Mouse (Mus musculus): ENCODE data around the gene Sult5a1.
"Not testable (repeated sequence)": the region's sequence is repeated elsewhere in the genome, so short reads cannot be mapped to it uniquely, and the experiment has no call there.

The Sult5a1 gene

DNA sequence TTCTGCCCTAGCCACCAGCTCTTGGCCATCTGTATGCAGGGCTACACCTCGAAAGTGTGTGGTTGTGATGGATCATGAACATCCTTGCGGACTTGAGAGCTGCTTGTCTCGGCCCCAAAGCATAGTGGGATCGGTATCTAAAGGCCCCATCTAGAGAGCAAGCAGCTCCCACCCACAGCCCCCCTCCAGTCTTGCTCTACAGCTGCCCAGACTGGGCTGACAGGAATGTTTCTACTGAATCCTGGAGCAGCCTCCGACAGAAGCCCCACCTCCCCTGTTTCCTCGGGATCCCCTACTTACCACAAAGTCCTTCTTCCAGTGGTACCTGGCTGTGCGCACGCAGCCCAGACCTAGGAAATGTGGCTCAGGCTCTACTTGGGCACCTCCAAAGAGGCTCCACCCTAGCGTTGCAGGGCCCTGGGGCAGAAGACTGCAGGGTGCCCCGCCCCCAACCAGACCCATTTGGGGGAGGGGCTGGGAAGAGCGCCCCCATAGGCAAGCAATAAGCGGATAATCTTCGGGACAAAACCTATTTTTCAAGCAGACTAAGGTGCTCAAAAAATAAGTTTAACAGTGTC, at the start of gene Sult5a1:
Sult5a1 (minus strand) TSS at position 428 of the 578 bp plus-strand sequence.
- DNase-seq (ENCODE audit: extremely low read depth, insufficient read length, low spot score): no peak

DNA sequence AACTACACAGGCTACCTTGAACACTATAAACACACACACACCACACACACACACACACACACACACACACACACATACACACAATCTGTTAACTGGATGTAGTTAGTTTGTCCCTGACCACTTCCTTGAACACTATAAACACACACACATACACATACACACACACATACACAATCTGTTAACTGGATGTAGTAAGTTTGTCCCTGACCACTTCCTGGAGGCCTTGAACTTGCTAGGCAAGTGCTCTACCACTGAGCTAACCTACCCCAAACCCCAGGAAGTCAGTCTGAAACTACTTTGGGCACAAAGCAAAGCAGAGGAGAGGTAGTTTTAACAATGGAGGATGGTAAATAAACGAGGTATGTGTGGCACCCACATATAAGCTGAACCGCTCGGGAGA, 45.5 kb upstream of the Sult5a1 start:
- DNase-seq (ENCODE audit: extremely low read depth, insufficient read length, low spot score): no peak

GRCm38 (mm10) chr8:123202288-123202687, 44.2 kb upstream of the Sult5a1 start:
- DNase-seq (ENCODE audit: extremely low read depth, insufficient read length, low spot score): no peak

DNA sequence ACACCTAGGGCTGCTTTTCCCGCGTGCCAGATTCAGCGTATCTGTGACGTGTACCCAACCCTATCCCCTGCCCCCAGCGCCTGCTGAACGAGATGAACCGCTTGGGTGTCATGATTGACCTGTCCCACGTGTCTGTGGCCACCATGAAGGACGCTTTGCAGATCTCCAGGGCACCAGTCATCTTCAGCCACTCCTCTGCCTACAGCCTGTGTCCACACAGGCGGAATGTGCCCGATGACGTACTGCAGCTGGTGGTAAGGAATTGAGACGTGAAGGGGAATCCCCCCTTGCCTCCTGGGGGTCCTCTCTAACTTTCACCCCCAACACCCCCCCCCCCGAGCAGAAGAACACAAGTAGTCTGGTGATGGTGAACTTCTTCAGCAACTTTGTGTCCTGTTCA, 41.7 kb upstream of the Sult5a1 start:
- no peak for DNase-seq (ENCODE audit: extremely low read depth, insufficient read length, low spot score)

DNA sequence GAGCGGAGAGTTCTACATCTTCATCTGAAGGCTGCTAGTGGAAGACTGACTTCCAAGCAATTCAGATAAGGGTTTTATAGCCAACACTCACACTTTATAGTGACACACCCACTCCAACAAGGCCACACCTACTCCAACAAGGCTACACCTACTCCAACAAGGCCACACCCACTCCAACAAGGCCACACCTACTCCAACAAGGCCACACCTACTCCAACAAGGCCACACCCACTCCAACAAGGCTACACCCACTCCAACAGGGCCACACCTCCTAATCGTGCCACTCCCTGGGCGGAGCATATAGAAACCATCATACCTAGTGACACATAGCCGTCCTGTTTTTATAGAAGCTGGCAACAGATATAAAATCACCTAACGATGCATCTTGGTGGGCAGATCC, 38.9 kb upstream of the Sult5a1 start:
- not testable (repeated sequence) for DNase-seq (ENCODE audit: extremely low read depth, insufficient read length, low spot score)

- no peak for DNase-seq (ENCODE audit: extremely low read depth, insufficient read length, low spot score)
These were observed 35.7 kb upstream of the Sult5a1 start for GRCm38 (mm10) chr8:123193771-123194170.

DNA sequence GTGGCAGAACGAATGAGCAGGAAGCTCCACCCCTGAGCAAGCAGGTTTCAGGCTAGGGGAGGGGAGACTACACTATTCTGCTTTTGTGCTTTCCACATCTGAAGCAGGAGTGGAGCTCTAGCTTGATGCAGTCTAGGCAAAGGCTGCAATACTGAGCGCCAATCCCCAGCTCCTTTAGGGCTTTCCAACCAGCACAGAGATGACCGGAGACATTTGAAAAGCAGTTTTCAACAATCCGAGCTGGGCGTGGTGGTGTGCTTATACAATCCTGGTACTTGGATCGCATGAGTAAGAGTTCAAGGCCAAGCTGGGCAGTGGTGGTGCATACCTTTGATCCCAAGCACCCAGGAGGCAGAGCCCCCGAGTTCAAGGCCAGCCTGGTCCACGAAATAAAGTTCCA, 33.8 kb upstream of the Sult5a1 start:
- DNase-seq (ENCODE audit: extremely low read depth, insufficient read length, low spot score): no peak

GRCm38 (mm10) chr8:123190678-123191077, 32.6 kb upstream of the Sult5a1 start:
- DNase-seq (ENCODE audit: extremely low read depth, insufficient read length, low spot score): peak; percentile 45

GRCm38 (mm10) chr8:123188841-123189240, 30.7 kb upstream of the Sult5a1 start:
- DNase-seq (ENCODE audit: extremely low read depth, insufficient read length, low spot score): no peak

- no peak for DNase-seq (ENCODE audit: extremely low read depth, insufficient read length, low spot score)
These were observed 29.9 kb upstream of the Sult5a1 start for GRCm38 (mm10) chr8:123188006-123188405.

DNA sequence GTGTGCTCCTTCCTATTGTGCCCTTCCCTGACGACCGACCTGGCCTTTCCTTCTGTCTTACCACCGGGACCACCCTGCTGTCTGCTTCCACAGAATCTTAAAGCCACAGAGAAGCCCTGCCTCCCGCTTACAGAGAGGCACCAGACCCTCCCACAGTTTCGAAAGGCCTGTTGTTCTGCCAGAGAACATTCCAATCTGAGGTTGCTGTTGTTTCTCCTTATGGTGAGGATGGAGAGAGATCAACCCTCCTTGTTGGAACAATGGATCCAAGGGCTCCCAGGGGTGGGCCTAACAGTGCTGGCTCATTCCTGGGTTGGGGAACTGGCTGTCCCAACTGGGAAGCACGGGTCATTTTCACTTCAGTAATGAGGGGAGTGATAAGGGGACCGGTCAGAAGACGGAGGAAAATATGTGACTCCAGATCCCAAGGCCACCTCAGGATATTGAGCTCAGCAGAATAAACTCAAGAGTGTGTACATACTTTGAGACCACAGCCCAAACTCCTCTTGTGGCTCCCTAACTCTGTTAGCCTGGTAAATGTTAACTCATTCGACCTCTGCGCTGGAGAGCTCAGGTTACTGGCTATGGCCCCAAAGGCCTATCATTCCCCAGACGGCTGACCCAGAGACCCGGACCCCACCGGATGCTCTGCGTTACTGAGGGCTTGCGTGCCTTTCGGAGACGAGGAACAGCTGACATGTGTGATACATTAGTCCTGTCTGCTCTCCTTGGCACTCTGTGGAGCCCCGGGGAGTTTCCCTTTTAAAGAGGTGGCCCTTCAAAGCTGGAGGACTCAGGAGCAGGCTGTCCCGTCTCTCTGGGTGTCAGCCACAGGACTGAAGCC, 27.7 kb upstream of the Sult5a1 start, which contains the start of gene Dpep1:
Dpep1 (plus strand) TSS at position 677 of the 844 bp plus-strand sequence.
- no peak for DNase-seq (ENCODE audit: extremely low read depth, insufficient read length, low spot score)

GRCm38 (mm10) chr8:123181391-123181790, 23.3 kb upstream of the Sult5a1 start:
- no peak for DNase-seq (ENCODE audit: extremely low read depth, insufficient read length, low spot score)

GRCm38 (mm10) chr8:123156070-123156773, 1.9 kb downstream of the Sult5a1 start:
- DNase-seq (ENCODE audit: extremely low read depth, insufficient read length, low spot score): no peak

- no peak for DNase-seq (ENCODE audit: extremely low read depth, insufficient read length, low spot score)
These were observed 2.9 kb downstream of the Sult5a1 start for GRCm38 (mm10) chr8:123155177-123155576.

- no peak for DNase-seq (ENCODE audit: extremely low read depth, insufficient read length, low spot score)
These were observed 7.4 kb downstream of the Sult5a1 start for GRCm38 (mm10) chr8:123150737-123151171.

- DNase-seq (ENCODE audit: extremely low read depth, insufficient read length, low spot score): no peak
These were observed 11.7 kb downstream of the Sult5a1 start for GRCm38 (mm10) chr8:123146390-123146789.

DNA sequence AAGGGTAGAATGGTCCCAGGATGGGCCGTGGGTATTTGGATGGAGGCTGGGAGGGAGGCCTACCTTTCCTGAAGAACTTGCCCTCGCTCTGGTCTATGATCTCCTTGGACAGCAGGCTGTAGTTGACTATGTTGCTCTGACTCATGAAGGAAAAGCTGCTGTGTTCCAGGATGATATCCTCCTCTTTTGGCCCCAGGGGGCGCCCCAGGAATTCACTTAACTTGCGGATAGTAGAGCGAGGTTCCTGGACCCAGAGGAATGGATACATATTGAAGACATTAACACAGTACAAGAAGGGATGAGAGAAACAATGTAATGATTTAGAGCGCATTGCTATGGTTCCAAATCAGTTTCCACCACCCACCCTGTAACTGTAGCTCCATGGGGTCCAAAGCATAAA, 12.8 kb downstream of the Sult5a1 start:
- DNase-seq (ENCODE audit: extremely low read depth, insufficient read length, low spot score): no peak

- peak; percentile 74 for DNase-seq (ENCODE audit: extremely low read depth, insufficient read length, low spot score)
These were observed 16.2 kb downstream of the Sult5a1 start for GRCm38 (mm10) chr8:123141741-123142462.

GRCm38 (mm10) chr8:123138741-123139140, 19.4 kb downstream of the Sult5a1 start:
- no peak for DNase-seq (ENCODE audit: extremely low read depth, insufficient read length, low spot score)

- no peak for DNase-seq (ENCODE audit: extremely low read depth, insufficient read length, low spot score)
These were observed 20.5 kb downstream of the Sult5a1 start for GRCm38 (mm10) chr8:123137645-123138077.

GRCm38 (mm10) chr8:123136287-123136686, 21.8 kb downstream of the Sult5a1 start:
- no peak for DNase-seq (ENCODE audit: extremely low read depth, insufficient read length, low spot score)
